Mouse (Mus musculus): ENCODE results near the gene Cntn4.

Cntn4 gene

DNA sequence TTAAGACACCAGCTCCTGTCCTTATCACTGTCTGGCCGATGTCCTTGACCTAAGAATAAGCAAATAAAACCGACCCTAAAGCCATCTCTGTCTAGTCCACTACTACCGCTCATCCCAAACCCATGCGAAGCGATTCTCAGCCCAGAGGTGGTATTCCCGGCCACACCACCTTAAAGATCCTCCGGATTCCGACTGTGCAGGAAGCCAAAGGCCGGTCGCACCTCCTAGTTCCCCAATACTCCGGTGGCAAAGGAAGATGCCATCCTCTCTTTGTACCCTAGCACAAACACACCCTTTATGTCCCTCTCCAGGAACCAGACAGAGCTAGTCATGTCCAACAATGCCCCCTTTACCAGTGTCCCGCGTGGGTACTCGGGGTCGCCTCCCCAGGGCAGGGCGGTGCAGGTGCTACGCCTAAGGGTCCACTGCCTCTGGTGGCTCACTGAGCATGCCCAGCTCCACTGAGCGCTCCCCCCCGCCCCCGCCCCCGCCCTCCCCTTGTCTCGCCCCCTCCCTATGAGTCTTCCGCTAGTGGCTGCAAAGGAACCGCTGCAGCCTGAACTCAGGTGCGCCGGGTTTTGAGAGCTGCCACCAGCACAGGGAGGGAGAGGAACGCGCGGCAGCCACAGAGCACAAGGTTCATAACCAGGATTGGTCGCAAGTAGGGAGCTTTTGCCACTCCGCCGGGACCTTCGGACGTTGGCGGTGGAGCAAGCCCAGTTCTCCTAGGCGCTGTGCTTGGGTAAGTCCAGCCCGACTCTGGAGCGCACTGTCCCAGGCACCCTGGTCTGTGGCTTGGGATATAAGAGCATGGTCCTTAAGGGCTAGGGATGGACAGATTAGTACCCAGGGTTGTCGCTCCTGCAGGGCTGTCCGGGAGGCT is at the start of gene Cntn4:
Cntn4 (plus strand) TSS at position 512 of the 883 bp plus-strand sequence.
- DNase-seq: no peak

DNA sequence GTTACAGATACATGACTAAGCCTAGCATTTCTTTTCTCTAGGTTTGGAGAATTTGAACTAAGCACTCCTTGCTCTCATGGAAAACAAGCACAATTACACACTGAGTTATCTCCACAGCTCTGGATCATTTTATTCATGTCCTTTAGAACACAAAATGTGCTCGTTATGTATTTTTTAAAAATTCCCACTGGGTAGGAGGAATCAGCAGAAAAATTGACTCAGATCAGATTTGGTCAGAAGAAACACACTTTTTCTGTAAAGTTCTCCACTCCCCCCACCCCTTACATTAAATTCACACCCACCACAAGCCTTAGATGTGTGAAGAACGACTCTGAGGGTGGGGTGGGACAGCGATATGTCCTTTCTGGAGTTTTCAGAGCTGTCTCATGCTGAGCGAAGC is 3.2 kb upstream of the Cntn4 start:
- DNase-seq: no peak

DNA sequence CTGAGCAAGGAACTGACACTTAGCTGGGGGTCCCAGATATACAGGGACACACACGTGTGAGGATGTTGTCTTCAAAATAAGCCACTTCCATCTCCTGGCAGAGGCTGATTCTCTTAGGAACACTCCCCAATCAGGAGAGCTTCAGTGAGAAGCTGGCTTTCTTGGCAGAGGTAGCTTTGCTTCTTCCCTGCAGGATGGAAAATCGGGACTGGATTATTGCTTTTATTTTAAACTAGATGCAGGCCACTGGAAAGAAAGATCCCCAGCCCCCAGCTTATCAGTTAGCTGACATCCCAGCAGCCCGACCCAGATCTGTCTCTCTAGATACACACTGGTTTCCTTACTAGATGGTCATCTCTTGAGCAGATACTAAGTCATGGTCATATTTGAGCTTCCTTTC is 2.4 kb upstream of the Cntn4 start:
- DNase-seq: no peak

DNA sequence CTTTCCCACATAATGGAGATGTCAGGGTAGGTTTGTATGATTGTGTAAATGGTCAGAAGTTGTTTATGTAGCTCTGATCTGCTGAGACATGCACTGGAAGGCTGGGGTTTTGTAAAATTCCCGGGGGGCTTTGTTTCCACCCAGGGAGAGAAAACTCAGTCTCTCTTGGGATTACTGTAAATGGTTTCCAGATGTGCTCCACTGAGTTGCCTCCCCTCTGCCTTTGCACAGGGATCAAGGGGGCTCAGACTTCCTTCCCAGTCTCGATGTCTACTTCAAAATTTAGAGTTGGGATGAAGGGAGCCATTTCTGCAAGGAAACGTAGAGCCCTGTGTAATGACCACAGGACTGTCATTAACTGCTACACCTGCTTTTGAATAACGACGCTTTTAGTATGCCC is 823 bp upstream of the Cntn4 start:
- no peak for DNase-seq

DNA sequence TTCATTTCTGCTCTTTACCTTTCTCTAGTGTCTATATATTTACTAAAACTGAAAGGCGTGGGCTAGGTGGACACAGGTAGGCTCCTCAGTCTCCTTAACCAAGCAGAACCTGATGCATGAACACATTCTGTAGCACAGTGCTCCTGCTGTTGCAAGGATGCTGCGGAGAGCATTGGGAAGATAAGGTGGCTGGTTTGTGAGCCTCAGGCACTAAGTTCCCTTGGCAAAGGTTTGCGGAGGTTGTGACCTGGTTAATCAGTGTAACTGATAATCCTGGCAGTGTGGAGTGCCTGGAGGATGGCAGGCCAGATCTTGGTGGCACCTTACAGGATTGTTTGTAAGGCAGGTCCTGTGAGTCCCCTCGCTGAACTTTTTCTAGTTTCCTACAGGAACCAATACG is 1.3 kb downstream of the Cntn4 start:
- no peak for DNase-seq

DNA sequence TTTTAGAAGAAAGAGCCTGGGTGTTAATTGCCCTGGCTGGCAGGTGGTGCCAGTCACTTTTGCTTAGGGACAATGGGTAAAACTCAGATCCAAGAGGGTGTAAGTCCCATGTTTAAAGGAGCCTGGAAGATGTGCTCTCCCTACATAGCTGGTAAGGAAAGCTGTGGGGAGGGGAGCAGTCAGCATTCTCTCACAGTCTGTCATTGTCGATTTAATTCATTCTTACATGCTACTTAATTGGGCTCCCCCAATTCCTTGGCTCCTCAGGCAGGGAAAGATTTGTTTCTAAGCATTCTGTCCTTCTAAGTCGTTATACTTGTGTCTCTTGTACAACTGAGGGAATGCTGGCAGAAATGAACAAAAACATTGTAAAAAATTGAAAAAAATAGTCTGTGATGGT is 4.0 kb downstream of the Cntn4 start:
- no peak for DNase-seq

DNA sequence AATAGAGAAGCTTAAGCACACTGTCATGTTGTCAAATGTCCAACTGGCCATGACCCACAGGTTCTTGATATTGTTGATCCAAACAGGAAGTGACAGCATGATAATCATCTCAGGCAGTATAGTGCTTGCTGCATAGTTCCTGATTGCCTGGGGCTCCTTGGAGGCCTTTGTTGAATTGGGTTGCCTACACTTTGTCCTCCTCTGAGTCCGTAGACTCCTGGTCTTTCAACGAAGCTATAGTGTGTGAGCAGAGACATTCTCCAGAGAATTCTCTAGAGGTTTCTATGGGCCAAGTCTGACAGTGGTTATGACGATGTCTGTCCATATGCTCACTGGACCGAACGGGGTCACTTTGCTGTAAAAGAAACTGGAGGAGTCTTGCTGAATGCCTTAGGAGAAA is 5.8 kb downstream of the Cntn4 start:
- no peak for DNase-seq

DNA sequence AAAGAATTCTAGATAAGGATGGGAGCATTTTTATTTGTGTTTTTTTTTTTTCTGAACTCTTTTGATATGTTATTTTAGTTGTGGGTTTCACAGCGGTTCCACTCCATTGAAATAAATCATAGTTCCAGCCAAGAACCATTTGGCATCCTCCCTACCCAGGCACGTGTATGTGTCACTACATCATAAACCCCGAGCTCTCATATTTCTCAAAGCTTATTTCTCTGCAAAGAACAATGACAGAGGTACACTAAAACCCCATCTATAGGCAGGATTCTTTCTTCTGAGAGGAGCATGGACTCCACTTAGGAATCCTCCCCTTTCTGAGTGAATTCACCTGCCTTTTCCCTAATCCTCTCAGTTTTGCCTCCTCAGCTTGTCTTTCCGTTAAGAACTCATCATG is 6.7 kb downstream of the Cntn4 start:
- no peak for DNase-seq

DNA sequence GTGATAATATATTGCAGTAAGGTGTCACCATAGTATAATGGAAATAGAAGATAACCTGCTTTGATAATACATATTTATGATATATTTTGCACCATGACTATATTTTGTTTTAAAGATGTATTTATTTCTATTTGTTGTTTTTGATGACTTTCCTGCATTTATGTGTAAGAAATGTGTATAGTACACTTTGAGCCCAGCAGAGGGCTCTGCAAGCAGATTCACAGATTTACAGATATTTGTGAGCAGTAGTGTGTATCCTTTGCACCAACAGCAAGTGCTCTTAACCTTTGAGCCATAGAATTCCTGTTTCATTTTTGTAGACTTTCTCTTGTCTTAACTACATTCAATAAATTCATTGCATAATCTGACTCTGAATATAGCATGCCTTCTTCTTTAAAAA is 10.7 kb downstream of the Cntn4 start:
- DNase-seq: no peak

DNA sequence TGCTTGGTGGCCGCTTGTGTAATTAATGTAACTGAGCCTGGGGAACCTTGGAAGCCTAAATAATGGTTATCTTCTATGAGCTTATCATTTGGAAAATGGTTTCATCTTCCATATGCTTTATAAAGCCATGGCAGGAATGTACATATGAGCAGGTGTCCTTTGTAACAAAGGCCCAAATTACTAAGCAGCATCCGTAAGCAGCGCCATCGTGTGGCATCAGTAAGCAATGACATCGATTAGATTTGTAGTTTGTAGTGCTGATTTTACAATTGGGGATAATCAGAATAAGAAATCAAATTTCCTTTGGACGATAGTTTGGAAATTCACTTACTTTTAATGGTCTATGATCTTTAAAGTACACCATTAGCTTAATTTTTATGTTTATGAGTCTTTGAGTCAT is 64.6 kb downstream of the Cntn4 start:
- no peak for DNase-seq

DNA sequence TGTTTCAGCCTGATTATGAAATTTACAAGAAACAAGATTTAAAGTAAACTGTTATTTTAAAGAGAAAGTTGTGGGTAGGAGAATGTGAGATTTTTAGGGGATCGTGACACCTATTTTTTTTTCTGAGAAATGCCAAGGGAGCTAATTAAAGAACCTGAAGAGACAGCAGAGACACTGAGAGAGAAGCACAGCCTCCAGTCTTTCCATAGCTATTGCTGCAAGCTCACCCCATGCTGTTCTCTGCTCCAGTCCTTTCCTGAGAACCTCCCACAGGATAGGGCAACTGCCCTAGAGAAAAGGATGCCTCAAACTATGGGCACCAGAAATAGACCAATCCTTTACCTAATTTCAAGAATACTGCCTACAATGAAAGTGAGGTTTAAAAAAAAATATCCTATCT is 103.2 kb downstream of the Cntn4 start:
- DNase-seq: no peak

DNA sequence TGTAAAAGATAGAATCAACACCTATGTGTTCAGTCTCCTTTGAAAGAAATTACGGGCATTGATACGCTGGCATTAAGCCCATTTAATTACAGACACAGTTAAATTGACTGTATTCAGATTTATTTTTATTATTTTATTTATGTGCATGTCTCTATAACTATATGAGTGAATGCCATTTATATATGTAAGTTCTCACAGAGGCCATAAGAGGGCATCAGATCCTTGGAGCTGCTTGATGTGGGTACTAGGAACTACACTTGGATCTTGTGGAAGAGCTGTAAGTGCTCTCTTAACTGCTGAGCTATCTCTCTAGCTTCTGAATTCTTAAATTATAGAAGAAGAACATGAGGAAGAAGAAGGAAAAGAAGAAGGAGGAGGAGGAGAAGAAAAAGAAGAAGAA is 111.0 kb downstream of the Cntn4 start:
- DNase-seq: no peak

DNA sequence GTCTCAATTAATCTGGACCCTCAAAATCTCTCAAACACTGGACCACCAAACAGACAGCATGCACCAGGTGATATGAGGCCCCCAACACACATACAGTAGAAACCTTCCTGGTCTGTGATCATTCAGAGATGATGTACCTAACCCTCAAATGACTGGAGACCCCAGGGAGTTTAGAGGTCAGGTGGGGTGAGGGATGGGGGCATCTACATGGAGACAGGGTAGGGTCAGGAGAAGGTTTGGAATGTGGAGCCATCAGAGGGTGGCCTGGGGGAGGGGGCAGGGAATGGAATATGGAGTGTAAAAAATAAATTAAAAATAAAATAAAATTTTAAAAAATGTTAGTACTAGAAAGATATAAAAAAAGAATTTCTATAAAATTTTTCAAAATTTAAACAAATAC is 157.6 kb downstream of the Cntn4 start:
- DNase-seq: no peak

DNA sequence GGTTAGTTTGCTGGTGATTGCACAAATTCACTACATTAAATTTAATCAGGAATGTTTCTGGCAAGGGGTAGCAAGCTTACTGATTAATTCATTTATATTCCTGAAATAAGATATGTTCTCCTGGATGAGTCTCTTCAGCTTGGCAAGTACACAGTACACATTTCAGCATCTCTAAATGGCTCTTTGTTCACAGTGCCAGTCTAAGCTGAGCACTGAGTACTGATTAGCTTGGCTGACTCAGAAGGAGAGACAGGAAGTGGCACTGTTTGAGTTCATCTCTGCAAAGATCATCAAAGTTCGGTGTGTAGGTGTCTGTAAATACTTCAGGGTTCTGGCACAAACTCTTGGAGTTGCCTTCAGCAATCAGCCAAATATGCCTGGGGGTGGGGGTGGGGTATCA is 169.8 kb downstream of the Cntn4 start:
- DNase-seq: no peak

DNA sequence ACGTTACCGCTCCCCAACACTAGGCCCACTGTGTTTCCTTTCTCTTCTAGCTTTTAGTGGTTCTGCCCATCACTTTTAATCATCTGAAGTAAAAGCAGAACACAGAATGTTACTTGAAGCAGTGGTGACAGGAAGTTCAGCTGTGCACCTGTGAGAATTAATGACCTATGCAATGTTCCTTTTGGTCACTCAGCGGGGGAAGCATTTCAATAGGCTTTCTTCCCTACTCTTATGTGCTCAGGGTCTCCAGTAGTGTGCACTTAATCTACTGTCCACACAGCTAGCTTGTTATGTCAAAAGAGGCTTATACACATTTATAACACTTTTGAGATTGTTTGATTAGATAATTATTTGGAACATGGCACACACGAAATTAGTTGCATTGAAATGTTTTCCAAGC is 215.4 kb downstream of the Cntn4 start:
- no peak for DNase-seq

DNA sequence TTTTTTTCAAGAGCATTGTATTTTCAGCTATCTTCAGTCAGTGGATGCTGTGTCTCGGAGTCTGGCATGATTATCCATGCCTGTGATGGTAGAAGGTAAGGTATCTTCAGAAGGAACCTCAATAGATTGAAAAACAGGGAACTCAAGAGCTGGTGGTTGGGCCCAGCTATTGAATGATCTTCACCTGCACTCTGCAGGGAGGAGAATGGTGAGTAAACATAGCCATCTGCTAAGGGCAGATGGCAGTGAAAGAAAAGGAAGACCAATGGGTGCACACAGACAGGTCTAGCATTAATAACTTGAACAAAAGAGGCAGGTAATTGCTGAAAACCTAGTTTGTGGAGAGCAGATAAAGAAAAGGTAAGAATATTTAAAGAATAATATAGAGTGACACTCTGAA is 261.0 kb downstream of the Cntn4 start:
- DNase-seq: no peak

DNA sequence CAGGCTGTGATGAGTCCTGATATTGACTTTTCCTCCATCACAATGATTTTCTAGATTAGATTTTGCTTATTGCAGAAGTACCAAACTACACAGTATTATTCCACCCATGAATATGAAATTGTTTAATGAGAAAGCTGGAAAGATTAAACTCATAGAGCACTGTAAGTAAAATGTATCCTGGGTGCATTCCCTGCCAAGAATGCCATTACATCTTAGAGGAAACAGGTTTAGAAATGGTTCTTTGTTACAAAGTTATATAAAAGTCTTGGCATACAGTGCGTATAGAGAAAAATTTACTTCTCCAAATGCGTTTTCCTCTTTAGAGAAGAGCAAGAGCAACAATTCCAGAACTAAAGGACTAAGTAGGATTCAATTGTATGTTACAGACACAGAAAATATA is 261.8 kb downstream of the Cntn4 start:
- DNase-seq: no peak

DNA sequence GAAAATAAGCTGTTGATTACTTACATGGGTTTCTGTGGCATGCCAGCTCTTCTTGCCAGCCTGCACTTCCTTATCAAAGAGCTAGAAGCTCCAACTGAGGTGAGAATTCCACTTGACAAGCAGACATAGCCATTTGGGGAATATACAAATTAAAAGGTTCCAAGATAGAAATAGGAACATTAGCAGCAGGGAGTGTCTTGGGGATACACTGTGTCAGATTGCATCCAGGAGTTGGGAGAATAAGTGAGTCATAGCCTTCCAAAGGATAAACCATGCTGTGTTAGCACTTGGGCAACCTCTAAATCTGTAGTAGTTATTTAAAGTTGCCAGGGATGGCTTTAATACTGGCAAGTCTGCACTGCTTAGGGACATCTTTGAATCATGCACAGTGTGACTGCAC is 263.1 kb downstream of the Cntn4 start:
- DNase-seq: no peak

DNA sequence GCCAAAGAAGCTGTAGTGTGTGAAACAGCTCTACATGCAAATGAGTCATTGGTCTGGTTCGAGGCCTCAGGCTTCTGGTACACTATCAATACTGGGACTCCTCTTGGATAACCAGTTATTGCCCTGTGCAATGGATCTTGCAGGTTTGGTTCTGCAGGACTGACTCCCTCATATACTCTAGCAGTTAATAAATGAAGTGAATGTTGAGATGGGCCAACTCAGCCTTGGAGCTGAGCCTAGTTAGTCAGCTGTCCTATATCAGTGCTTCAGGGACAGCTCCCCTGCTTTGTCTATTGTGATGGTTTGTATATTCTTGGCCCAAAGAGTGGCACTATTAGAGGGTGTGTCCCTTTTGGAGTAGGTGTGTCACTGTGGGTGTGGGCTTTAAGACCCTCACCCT is 314.0 kb downstream of the Cntn4 start:
- no peak for DNase-seq

DNA sequence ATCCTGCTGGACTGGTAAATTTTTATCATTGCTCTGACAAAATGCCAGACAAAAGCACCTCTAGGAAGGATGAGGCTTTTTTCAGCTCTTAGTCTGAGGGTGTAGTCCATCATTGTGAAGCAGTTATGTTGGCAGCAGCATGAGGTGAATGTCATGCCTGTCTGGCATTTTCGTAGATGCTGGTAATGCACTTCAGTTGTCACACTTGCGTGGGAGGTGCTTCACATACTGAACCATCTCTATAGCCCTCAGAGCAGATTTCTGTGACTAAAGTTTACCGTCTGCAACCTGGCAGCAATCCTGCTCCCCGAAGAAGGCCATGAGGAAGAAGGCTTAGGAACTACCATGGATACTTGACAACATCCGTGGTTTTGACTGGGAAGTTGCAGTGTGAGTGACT is 335.6 kb downstream of the Cntn4 start:
- DNase-seq: no peak

DNA sequence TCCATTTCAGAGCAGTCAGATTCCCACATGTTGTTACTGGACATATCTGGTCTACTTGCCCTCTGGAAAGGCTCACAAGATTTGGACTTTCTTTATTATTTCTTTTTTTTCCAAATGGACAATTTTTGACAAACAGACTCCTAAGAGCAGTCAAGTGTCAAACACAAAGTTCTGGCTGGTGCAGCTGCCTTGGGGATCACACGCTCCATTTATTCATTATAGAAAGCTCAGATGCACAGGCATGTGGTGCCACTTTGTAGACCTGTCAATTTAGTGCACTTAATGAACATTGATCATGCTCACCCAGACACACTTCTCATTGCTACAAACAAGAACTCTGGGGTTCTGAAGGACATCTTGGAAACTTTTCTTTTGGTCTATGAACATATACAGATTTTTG is 337.7 kb downstream of the Cntn4 start:
- DNase-seq: no peak

DNA sequence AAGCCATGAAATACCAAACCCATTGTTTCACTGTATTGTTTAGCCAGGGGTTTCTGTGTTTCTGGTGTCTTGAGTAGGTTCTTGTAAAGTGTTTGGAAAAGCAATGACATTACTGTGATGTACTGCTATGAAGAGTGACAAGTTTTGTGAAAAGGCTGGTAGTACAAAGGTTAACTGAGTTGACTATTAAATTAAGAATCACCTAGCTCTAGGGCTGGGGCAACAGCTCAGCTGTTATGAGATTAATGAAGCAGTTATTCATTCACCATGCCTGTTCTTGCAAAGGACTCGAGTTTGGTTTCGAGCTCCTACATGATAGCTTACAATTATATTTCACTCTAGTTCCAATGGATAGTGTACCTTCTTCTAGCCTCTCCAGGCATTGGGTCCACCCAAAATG is 371.4 kb downstream of the Cntn4 start:
- no peak for DNase-seq

DNA sequence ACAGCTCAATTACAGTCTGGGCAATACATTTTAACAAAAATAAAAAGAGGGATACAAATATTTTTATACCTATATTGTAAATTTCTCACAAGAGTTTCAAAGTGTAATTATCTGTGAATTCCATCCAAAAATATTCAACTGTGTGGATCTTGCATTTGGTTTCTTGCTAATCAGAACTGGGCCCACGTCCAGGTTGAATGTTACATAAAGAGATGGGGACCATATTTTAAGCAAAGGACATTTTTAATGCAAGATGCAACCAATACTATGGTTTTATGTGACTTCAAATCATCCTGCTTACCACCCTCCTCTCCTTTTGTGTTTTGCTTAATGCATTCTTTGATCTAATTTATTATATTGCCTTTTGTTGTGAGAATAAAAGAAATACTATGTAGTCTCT is 378.7 kb downstream of the Cntn4 start:
- no peak for DNase-seq

DNA sequence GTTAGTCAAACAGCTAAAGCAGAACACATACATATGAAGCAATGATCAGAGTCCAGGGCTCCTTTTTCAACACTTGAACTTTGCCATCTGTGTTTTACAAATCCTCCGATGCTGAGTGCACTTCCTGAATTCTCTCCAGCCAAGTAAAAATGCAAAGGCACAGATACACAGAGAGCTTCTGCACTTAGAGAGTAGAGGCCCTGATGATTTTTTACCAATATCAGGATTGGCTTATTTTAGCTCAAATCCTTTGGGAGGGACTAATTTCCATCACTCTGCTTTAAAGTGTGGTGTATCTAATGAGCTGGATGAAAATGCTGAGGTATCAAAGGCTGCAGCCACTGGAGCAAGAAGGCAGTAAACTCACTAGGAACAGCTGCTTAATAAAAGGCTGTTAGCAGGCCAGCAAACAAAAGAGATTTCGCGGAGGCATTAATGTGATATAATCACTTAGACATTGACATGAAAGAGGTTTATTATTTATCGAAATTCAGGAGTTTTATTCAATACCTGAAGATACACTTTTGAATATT is 400.7 kb downstream of the Cntn4 start:
- no peak for DNase-seq

DNA sequence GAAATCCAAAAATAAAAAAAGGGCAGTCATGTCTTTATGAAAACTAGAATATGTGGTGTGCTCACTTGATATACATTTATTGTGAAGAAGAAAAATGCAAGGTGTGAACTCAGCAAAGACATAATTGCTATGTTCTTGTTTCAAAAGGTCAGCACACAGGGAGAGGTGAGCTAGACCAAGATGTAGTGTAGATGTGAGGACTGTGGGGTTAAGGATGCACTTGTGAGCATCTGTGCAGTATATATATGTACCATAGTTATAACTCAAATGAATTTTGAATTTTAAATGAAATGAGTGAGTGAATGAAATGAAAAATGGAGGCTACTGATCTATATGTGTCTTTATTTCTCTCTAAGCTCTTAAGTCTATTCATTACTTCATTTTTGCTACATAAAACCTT is 401.2 kb downstream of the Cntn4 start:
- DNase-seq: no peak

Data from lung, postnatal 14 days (tissue).